Mouse (Mus musculus): ENCODE results near the gene B230219D22Rik. TPM values are rescaled to one million over a fixed set of nuclear protein-coding genes. Genes with fewer than 3 reads are reported as not detected.

The B230219D22Rik gene
- polyA plus RNA-seq, 1 experiment, result 7.6 TPM

DNA sequence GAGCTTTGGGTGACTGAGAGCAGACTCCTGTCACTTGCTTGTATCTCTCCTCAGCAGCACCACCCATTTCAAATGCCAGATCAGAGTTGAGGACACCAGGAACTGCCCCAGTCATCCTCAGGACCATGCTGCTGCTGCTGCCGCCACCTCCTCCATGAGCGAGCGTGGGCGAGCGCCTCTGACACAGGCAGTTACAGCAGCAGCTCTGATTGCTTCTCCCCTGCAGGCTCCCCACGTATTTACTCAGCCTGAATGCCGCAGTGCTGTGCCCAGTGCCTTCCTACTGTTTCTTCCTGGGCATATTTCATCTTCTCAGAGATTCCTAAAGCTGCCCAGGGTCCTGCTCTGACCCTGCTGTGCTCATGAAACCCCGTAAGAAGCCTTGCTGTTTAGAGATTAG, 49.4 kb downstream of the B230219D22Rik start:
- H3K4me1 ChIP-seq (ENCODE audit: control insufficient read depth, insufficient read depth, low read length), result no peaks in the 10 kb centered on the region
- H3K27ac ChIP-seq (ENCODE audit: control insufficient read depth, insufficient read depth, low read depth, low read length), result no peak overlapping the region
- no peaks in the 10 kb centered on the region for H3K36me3 ChIP-seq (ENCODE audit: control insufficient read depth, insufficient read depth, low read length)
- H3K27me3 ChIP-seq (ENCODE audit: control insufficient read depth, insufficient read depth, low read length), result no peaks in the 10 kb centered on the region
- no peak for TF ChIP-seq CTCF (IDR thresholded peaks at IDR 0.05; ENCODE audit: control insufficient read depth, insufficient read depth, insufficient replicate concordance, low read depth, low read length)
- TF ChIP-seq POLR2A (IDR thresholded peaks at IDR 0.05; ENCODE audit: control insufficient read depth, low read depth, low read length), result no peak
- H3K4me3 ChIP-seq (ENCODE audit: control insufficient read depth, low read depth, low read length), result no peak overlapping the region

Other genes with a start within 250 kb of the B230219D22Rik start
- 7.8 and 8.4 TPM in 2 replicates for gene Grk6, start 248.1 kb upstream of the B230219D22Rik start, polyA plus RNA-seq (2012; rRNA removed)
- 20.3 and 24.9 TPM in 2 replicates for gene Prr7, start 228.9 kb upstream of the B230219D22Rik start, polyA plus RNA-seq (2012; rRNA removed)
- 89.3 and 101 TPM in 2 replicates for gene Dbn1, start 205.0 kb upstream of the B230219D22Rik start, polyA plus RNA-seq (2012; rRNA removed)
- 7.6 and 14.5 TPM in 2 replicates for gene Pdlim7, start 179.4 kb upstream of the B230219D22Rik start, polyA plus RNA-seq (2012; rRNA removed)
- 2.3 TPM in 2 replicates for gene Dok3, start 163.8 kb upstream of the B230219D22Rik start, polyA plus RNA-seq (2012; rRNA removed)
- gene Ddx41, start 156.5 kb upstream of the B230219D22Rik start, polyA plus RNA-seq (2012; rRNA removed), result 52.0 and 58.5 TPM in 2 replicates
- gene Fam193b, start 122.0 kb upstream of the B230219D22Rik start, polyA plus RNA-seq (2012; rRNA removed), result 28.5 and 28.8 TPM in 2 replicates
- gene Tmed9, start 119.4 kb upstream of the B230219D22Rik start, polyA plus RNA-seq (2012; rRNA removed), result 35.4 and 36.5 TPM in 2 replicates
- gene B4galt7, start 93.2 kb upstream of the B230219D22Rik start, polyA plus RNA-seq (2012; rRNA removed), result 13.0 and 15.6 TPM in 2 replicates
- gene Caml, start 70.1 kb upstream of the B230219D22Rik start, polyA plus RNA-seq (2012; rRNA removed), result 24.8 and 26.8 TPM in 2 replicates
- gene Ddx46, start 58.1 kb upstream of the B230219D22Rik start, polyA plus RNA-seq (2012; rRNA removed), result 25.3 and 27.7 TPM in 2 replicates
- 7.8 and 8.1 TPM in 2 replicates for gene Txndc15, start 21.5 kb downstream of the B230219D22Rik start, polyA plus RNA-seq (2012; rRNA removed)
- gene Pcbd2, start 34.2 kb downstream of the B230219D22Rik start, polyA plus RNA-seq (2012; rRNA removed), result 4.8 and 6.3 TPM in 2 replicates
- 85.0 and 111 TPM in 2 replicates for gene Catsper3, start 91.4 kb downstream of the B230219D22Rik start, polyA plus RNA-seq (2012; rRNA removed)
- 0.04 and 0.05 TPM in 2 replicates for gene Pitx1, start 143.1 kb downstream of the B230219D22Rik start, polyA plus RNA-seq (2012; rRNA removed)